In the genomic region with DNA sequence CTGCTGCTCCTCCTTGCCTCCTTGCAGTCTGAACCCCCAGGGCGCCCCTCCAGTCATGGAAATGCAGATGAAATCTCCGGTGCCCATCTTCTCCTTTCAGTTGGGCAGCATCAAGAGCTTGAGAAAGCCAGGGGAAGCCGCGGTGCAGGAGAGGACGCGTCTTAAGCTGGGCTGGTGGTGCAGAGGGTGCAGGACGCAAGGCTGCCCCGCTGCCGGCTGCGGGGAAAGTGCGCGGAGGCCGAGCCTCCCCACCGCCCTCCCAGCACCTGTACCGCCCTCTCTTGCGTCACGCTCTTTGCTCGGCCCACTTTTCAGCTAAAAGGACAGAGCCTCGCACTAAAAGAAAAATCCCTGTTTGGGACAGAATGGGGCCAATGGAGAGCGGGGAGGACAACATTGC, we compare ENCODE assay signal across 8 mouse cellular contexts. TPM values are rescaled to one million over a fixed set of nuclear protein-coding genes. Genes with fewer than 3 reads are reported as not detected.
DNase-seq lines count a peak whose midpoint lies in the region; ATAC-seq and TF ChIP-seq lines count a peak whose summit lies in the region.

Gene Synpo2, minus strand, starts transcription at position 229 of the 400 bp plus-strand sequence.

- peak; percentile 91 for ATAC-seq in hindbrain, embryonic 16.5 days

- H3K27me3 ChIP-seq in hindbrain, embryonic 16.5 days (replicated peaks; ENCODE audit: control insufficient read depth, insufficient read depth, low read length) = no peaks in the 10 kb centered on the region

- no peak within 1 kb of the TSS for H3K27ac ChIP-seq in cortical plate, adult 2 months (ENCODE audit: insufficient read depth, low read length)
- no peak within 1 kb of the TSS for H3K27ac ChIP-seq in hindbrain, embryonic 16.5 days (ENCODE audit: low read depth, low read length)

- H3K9ac ChIP-seq in hindbrain, embryonic 16.5 days (ENCODE audit: low read depth, low read length) = peak within 1 kb of the TSS; percentile 58

- H3K4me2 ChIP-seq in hindbrain, embryonic 16.5 days (ENCODE audit: low read length) = peak within 1 kb of the TSS; percentile 94

- DNase-seq in ZHBTc4 (ENCODE audit: low read depth, low spot score) = peak; percentile 74
- peak; percentile 59 for DNase-seq in gastrocnemius, postnatal 14 days
- DNase-seq in left cerebral cortex, adult 18-20 months (ENCODE audit: low spot score in 2 of 2) = peak; percentile 39 to 56
- DNase-seq in lung, postnatal 4 days = peak; percentile 61 to 63
- peak; percentile 34 to 57 for DNase-seq in right cerebral cortex, adult 2 months (ENCODE audit: low spot score in 2 of 2)
- no peak for DNase-seq in T-cell, adult 2 months (ENCODE audit: low spot score)

- intact Hi-C loops in gastrocnemius, postnatal 14 days (cut with DNase I; ENCODE audit: low total_unique reads) = no loop called here

- no peaks in the 10 kb centered on the region for H3K9me3 ChIP-seq in hindbrain, embryonic 16.5 days (ENCODE audit: control insufficient read depth, low read length)

- no peak for TF ChIP-seq CTCF in cortical plate, adult 2 months (IDR thresholded peaks at IDR 0.05; ENCODE audit: extremely low read depth, insufficient read depth, low read length)

- under 1% methylated on average over 20 of the region's 20 CpGs for WGBS in hindbrain, embryonic 16.5 days

- 0 out of 2 replicates have a peak, but pooled peaks have one; percentile 22 for TF ChIP-seq POLR2A in cortical plate, adult 2 months (IDR thresholded peaks at IDR 0.05; ENCODE audit: extremely low read depth, insufficient read depth, low read length)

- peak within 1 kb of the TSS; percentile 45 for H3K4me3 ChIP-seq in cortical plate, adult 2 months (ENCODE audit: insufficient read depth, low read length)
- H3K4me3 ChIP-seq in hindbrain, embryonic 16.5 days (ENCODE audit: low read length) = peak within 1 kb of the TSS; percentile 62

- H3K36me3 ChIP-seq in hindbrain, embryonic 16.5 days (ENCODE audit: control insufficient read depth, insufficient read depth, low read length) = no peaks in the 10 kb centered on the region

- H3K4me1 ChIP-seq in cortical plate, adult 2 months (ENCODE audit: control insufficient read depth, insufficient read depth, low read length) = no peaks in the 10 kb centered on the region
- peaks cover 5% of the 10 kb centered on the region for H3K4me1 ChIP-seq in hindbrain, embryonic 16.5 days (ENCODE audit: control insufficient read depth, insufficient read depth, low read depth, low read length)

RNA-seq across cellular contexts. Expression of gene Synpo2, which starts in this region (rescaled TPM):
- 1.8 and 3.2 TPM in 2 replicates for polyA plus RNA-seq in cortical plate, adult 2 months (2012; rRNA removed)
- 100 to 1,000 TPM; 175 to 193 TPM for total RNA-seq in gastrocnemius, postnatal 14 days (2021)
- 0.99 and 1.5 TPM in 2 replicates for polyA plus RNA-seq in hindbrain, embryonic 16.5 days (2015; fragmentation: Nextera tagmentation; extraction: Ambion mirVana)
- 1 to 10 TPM; 3.6 to 4.3 TPM for total RNA-seq in left cerebral cortex, adult 18-20 months (2021)

Comparison
In these comparisons a context has a peak if more than half of its experiments do, and no peak if none do; other contexts are left out.
1. RNA of gene Synpo2 (total RNA-seq): 175 to 193 TPM in gastrocnemius, postnatal 14 days; 3.6 to 4.3 TPM in left cerebral cortex, adult 18-20 months; every median in the first group is over 10 times any median in the second.